Mouse (Mus musculus) E14TG2a.4 (cell line): ENCODE data around the gene Arvcf.

Source experiments
- H3K27me3 ChIP-seq: 2 replicates; pipeline ENCODE4 v1.6.1; 2014; ENCODE audit warnings: low read length, control low read depth; ENCODE audit not compliant: insufficient read depth
- H3K36me3 ChIP-seq: 2 replicates; pipeline ENCODE4 v1.6.1; 2014; ENCODE audit warnings: low read length, control low read depth; ENCODE audit not compliant: insufficient read depth
- H3K4me1 ChIP-seq: replicated peaks from 2 replicates; pipeline ENCODE4 v1.6.1; 2014; ENCODE audit warnings: low read depth, low read length, control low read depth
- H3K4me3 ChIP-seq: replicated peaks from 2 replicates; pipeline ENCODE4 v1.5.1; 2014; ENCODE audit warnings: mild to moderate bottlenecking, low read length
- H3K9me3 ChIP-seq: 2 replicates; pipeline ENCODE4 v1.6.1; 2014; ENCODE audit warnings: low read length, control low read depth
- CTCF ChIP-seq: conservative IDR thresholded peaks from 2 replicates; pipeline ENCODE4 v1.5.1; 2014; ENCODE audit warnings: low read length
- NANOG ChIP-seq: IDR thresholded peaks from 2 replicates; pipeline ENCODE4 v1.6.1; 2014; ENCODE audit warnings: borderline replicate concordance, low read length, mixed read lengths
- POU5F1 ChIP-seq: IDR thresholded peaks from 2 replicates; pipeline ENCODE4 v1.6.1; 2014; ENCODE audit warnings: low read length, borderline replicate concordance

Gene Arvcf

DNA sequence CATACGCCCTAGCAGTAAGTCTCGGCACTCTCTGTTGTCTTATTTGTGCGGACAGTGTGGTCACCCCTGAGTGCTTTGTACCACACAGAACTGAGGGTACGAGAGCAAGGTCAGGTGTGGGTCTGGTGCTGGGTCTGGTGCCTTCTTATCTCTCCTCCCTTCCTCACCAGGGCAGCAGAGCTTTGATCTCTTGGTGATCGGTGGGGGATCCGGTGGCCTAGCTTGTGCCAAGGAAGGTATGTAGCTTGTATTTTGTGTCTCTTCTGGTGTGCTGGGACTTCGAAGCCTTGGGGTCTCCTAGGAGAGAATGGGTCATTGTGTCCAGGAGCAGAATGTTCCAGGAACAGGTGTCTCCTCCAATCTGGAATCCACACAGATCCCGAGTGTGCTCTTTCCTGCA lies 81.7 kb downstream of the Arvcf start:
- Histone ChIP-seq H3K4me1 (peaks cover 26% of the 10 kb centered on the region), H3K36me3 (no peaks in the 10 kb centered on the region), H3K4me3 (no peak overlapping the region), H3K27me3 (peaks cover 8% of the 10 kb centered on the region), H3K9me3 (no peaks in the 10 kb centered on the region)
- TF ChIP-seq CTCF (no peak), NANOG (no peak), POU5F1 (no peak)

DNA sequence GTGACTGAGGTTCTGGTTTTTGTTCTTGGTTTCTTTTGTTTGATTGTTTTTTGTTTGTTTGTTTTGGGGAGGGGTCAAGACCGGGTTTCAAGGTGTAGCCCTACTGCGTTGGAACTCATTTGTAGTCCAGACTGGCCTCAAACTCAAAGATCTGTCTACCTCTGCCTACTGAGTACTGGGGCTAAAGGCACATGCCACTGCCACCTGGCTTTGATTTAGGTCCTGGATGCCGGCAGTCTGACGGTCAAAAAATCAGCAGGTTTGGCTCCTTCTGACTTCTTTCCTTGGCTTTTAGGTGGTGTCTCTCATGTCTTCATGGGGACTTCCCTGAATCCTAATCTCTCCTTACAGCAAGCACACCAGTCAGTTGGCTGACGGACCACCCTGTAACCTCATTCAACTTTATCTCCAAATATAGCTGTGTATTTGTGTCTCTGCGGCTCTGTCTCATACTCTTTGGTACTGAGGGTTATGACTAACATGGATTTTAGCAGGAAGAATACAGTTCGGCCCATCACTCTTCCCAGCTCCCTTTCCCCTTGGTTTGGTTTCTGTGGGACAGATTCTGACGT lies 82.7 kb downstream of the Arvcf start:
- H3K9me3 ChIP-seq: no peaks in the 10 kb centered on the region
- no peaks in the 10 kb centered on the region for H3K36me3 ChIP-seq
- no peak for TF ChIP-seq POU5F1
- no peak for TF ChIP-seq CTCF
- TF ChIP-seq NANOG: no peak
- no peak overlapping the region for H3K4me3 ChIP-seq
- H3K4me1 ChIP-seq: peaks cover 16% of the 10 kb centered on the region
- peaks cover 3% of the 10 kb centered on the region; the same call in 1 of the 2 replicates for H3K27me3 ChIP-seq

DNA sequence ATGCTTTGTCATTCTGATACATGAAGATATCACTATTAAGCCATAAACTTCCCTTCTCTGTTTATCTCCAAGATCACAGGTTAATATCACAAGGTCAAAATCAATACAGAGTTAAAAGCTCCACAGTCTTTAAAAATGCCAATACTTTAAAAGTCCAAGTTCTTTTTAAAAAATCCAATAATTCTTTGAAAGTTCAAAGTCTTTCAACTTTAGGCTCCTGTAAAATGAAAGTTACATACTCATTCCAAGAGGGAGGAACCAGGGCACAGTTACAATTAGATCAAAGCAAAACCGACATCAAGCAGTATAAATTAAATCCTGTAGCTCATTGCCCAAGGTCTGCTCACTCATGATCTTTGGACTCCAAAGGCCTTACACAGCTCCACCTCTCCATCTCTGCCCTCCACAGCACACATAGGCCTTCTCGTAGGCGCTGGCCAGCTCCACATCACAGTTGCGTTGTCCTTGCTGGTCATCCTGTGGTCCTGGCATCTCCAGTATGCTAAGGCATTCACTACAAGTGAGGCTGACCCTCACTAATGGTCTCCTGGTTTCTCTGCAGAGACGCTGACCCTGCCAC lies 85.4 kb downstream of the Arvcf start:
- H3K36me3 ChIP-seq: no peaks in the 10 kb centered on the region
- H3K27me3 ChIP-seq: no peaks in the 10 kb centered on the region
- peaks cover 4% of the 10 kb centered on the region; the same call in 1 of the 2 replicates for H3K4me1 ChIP-seq
- no peak for TF ChIP-seq POU5F1
- no peak for TF ChIP-seq CTCF
- TF ChIP-seq NANOG: no peak
- H3K9me3 ChIP-seq: no peaks in the 10 kb centered on the region
- no peak overlapping the region for H3K4me3 ChIP-seq

DNA sequence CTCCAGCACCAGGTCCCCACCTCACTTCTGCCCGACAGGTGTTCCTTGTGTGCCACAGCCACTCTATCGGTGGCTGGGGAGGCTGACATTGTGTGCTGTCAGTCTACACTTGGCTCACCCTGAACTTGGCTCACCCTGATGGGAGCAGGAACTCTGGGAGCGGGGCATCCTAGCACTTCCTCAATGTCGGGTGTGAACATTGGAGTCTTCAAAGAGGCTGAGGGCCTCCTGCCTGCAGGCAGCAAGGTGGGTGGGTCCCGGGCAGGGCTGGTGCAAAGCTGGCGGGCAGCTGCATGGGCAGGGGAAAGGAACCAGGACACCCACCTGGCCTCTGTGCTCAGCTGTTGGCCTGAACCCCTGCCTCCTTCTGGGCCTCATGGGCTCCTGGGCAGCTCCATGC lies 88.1 kb downstream of the Arvcf start:
- Histone ChIP-seq H3K36me3 (no peaks in the 10 kb centered on the region), H3K4me1 (peaks cover 4% of the 10 kb centered on the region; the same call in 1 of the 2 replicates), H3K4me3 (no peak overlapping the region), H3K27me3 (no peaks in the 10 kb centered on the region), H3K9me3 (no peaks in the 10 kb centered on the region)
- TF ChIP-seq POU5F1 (no peak), CTCF (no peak), NANOG (no peak)

- TF ChIP-seq POU5F1: no peak
- TF ChIP-seq CTCF: peak; percentile 97
- Histone ChIP-seq H3K27me3 (no peaks in the 10 kb centered on the region), H3K9me3 (no peaks in the 10 kb centered on the region), H3K4me1 (no peaks in the 10 kb centered on the region), H3K4me3 (no peak overlapping the region), H3K36me3 (0 out of 2 replicates have a peak, but pooled peaks cover 3% of the 10 kb centered on the region)
Measured at GRCm38 (mm10) chr16:18443385-18443841, 95.4 kb downstream of the Arvcf start.

GRCm38 (mm10) chr16:18447243-18447642 lies 99.3 kb downstream of the Arvcf start:
- Histone ChIP-seq H3K4me1 (peaks cover 8% of the 10 kb centered on the region), H3K4me3 (no peak overlapping the region), H3K36me3 (0 out of 2 replicates have a peak, but pooled peaks cover 3% of the 10 kb centered on the region), H3K9me3 (no peaks in the 10 kb centered on the region), H3K27me3 (no peaks in the 10 kb centered on the region)
- TF ChIP-seq NANOG: no peak
- TF ChIP-seq POU5F1: no peak
- TF ChIP-seq CTCF: no peak

DNA sequence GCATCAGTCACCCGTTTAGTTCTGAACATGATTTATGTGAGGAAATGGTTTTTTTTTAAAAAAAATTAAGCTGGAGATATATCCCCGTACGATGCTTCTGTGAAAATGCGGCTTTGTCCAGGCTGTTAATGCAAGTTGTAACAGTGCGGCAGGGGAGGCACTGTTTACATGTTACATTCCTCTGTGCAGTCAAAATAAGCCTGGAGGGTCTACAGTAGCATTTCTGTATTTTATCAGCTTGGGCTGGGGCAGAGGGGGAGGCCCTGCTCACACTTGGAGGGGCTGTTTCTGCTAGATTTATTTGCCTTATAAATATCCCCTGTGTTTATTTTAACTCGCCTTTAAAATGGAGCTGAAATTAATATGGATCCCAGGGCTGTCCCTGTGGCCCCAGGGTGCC lies 100.1 kb downstream of the Arvcf start:
- no peaks in the 10 kb centered on the region for H3K27me3 ChIP-seq
- H3K4me3 ChIP-seq: no peak overlapping the region
- no peak for TF ChIP-seq POU5F1
- no peak for TF ChIP-seq NANOG
- no peak for TF ChIP-seq CTCF
- 0 out of 2 replicates have a peak, but pooled peaks cover 3% of the 10 kb centered on the region for H3K36me3 ChIP-seq
- no peaks in the 10 kb centered on the region for H3K9me3 ChIP-seq
- peaks cover 10% of the 10 kb centered on the region for H3K4me1 ChIP-seq

DNA sequence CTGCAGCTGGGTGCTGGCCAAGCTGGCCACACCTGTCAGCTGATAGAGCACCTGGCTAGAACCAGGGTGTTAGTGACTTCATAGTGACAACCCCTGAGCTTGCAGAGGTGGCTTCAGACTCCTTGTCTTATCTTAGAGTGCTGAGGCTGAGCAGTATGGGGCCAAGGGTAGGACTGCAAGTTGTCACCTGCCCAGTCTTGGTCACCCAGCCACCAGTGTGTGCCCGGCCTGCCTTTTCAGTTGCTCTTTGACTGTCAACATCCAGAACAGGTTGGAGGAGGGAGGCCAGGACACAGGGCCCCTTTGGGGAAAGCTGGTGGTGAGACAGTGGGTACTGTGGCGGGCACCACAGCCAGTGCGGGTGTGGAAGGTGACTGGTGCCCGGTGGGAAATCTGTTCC lies 101.0 kb downstream of the Arvcf start:
- Histone ChIP-seq H3K4me1 (peaks cover 10% of the 10 kb centered on the region), H3K4me3 (no peak overlapping the region), H3K36me3 (0 out of 2 replicates have a peak, but pooled peaks cover 3% of the 10 kb centered on the region), H3K27me3 (no peaks in the 10 kb centered on the region; the same call in 1 of the 2 replicates), H3K9me3 (no peaks in the 10 kb centered on the region)
- no peak for TF ChIP-seq CTCF
- TF ChIP-seq NANOG: no peak
- no peak for TF ChIP-seq POU5F1

GRCm38 (mm10) chr16:18451486-18452181 lies 103.7 kb downstream of the Arvcf start:
- no peaks in the 10 kb centered on the region for H3K9me3 ChIP-seq

More at GRCm38 (mm10) chr16:18451486-18452181, 103.7 kb downstream of the Arvcf start:
- TF ChIP-seq POU5F1 (no peak), NANOG (no peak), CTCF (no peak)
- H3K4me3 ChIP-seq: no peak overlapping the region
- peaks cover 10% of the 10 kb centered on the region for H3K4me1 ChIP-seq
- peaks cover 12% of the 10 kb centered on the region for H3K27me3 ChIP-seq
- no peaks in the 10 kb centered on the region for H3K36me3 ChIP-seq
